Mouse (Mus musculus) liver, embryonic 14.5 days (tissue): ENCODE data around the gene Itgb3bp. TPM values are rescaled to one million over a fixed set of nuclear protein-coding genes. Genes with fewer than 3 reads are reported as not detected.

Source experiments
- ATAC-seq: fragments of 200-750 bp; cut with Nextera tagmentation; 2 replicates; pipeline ENCODE4 v1.8.0; 2017; ENCODE audit warnings: moderate number of reproducible peaks, mild to moderate bottlenecking, moderate library complexity; ENCODE audit not compliant: insufficient read depth
- DNase-seq, 3 experiments: peaks; one replicate each; pipeline ENCODE4 v3.0.0-alpha.2; 2012 to 2013; ENCODE audit warnings: low read depth in 3 of 3, low spot score in 3 of 3
- H3K27ac ChIP-seq: fragments of 300-500 bp; sonication (generic); 2 replicates; pipeline ENCODE4 v1.5.1; 2014; ENCODE audit warnings: moderate library complexity, mild to moderate bottlenecking, control low read depth, inconsistent platforms
- H3K27me3 ChIP-seq: fragments of 300-500 bp; sonication (generic); 2 replicates; pipeline ENCODE4 v1.6.1; 2014; ENCODE audit warnings: mild to moderate bottlenecking, low read length, moderate library complexity; ENCODE audit not compliant: control insufficient read depth, insufficient read depth
- H3K36me3 ChIP-seq: fragments of 300-500 bp; sonication (generic); replicated peaks from 2 replicates; pipeline ENCODE4 v1.6.1; 2014; ENCODE audit warnings: low read depth; ENCODE audit not compliant: control insufficient read depth, insufficient read depth
- H3K4me1 ChIP-seq, 2 experiments: fragments of 200-500 bp in 1 of 2; fragments of 300-500 bp in 1 of 2; sonication (generic) in 1 of 2; replicated peaks; 2 replicates each; pipeline ENCODE4 v1.6.1; 2012 to 2014; ENCODE audit warnings: antibody characterized with exemption in 1 of 2, inconsistent platforms in 1 of 2, low read length in 1 of 2; ENCODE audit not compliant: control insufficient read depth in 2 of 2, insufficient read depth in 2 of 2
- H3K4me2 ChIP-seq: fragments of 300-500 bp; sonication (generic); 2 replicates; pipeline ENCODE4 v1.6.1; 2014; ENCODE audit warnings: low read depth, mild to moderate bottlenecking, control low read depth, moderate library complexity
- H3K4me3 ChIP-seq, 2 experiments: fragments of 200-500 bp in 1 of 2; fragments of 300-500 bp in 1 of 2; sonication (generic) in 1 of 2; 2 replicates each; pipeline ENCODE4 v1.5.1; 2012 to 2014; ENCODE audit warnings: low read depth in 2 of 2, low read length in 2 of 2, mild to moderate bottlenecking in 2 of 2, control low read depth in 1 of 2, inconsistent platforms in 1 of 2, moderate library complexity in 1 of 2; ENCODE audit not compliant: insufficient read depth in 1 of 2
- H3K9ac ChIP-seq: fragments of 300-500 bp; sonication (generic); replicated peaks from 2 replicates; pipeline ENCODE4 v1.6.1; 2014; ENCODE audit warnings: mild to moderate bottlenecking, control low read depth, moderate library complexity
- H3K9me3 ChIP-seq: fragments of 300-500 bp; sonication (generic); 2 replicates; pipeline ENCODE4 v1.6.1; 2016; ENCODE audit warnings: low read length, mixed read lengths; ENCODE audit not compliant: control insufficient read depth
- CTCF ChIP-seq: IDR thresholded peaks from 2 replicates; pipeline ENCODE4 v1.5.1; 2016; ENCODE audit warnings: antibody characterized with exemption, low read depth, control low read depth
- EP300 ChIP-seq: IDR thresholded peaks from 2 replicates; pipeline ENCODE4 v1.6.1; 2016; ENCODE audit warnings: antibody characterized with exemption, low read depth
- WGBS: fragments of 180-500 bp; shearing (Covaris S2); extraction: QIAGEN DNeasy Blood & Tissue Kit; methylation state at CpG from one replicate; pipeline ENCODE4 v1.1.7; 2014; ENCODE audit not compliant: insufficient replicate concordance; 5-methylcytosine and 5-hydroxymethylcytosine counted together
- polyA plus RNA-seq, 2 experiments: library from polyadenylated mRNA; depleted of rRNA in 1 of 2; stranded (reverse) in 1 of 2; unstranded in 1 of 2; fragments of >200 nt; fragmentation: Nextera tagmentation in 1 of 2; extraction: Ambion mirVana in 1 of 2; gene quantifications; 2 replicates each; pipeline versions ENCODE4 v1.2.1 to v1.2.3; 2012 to 2014

The Itgb3bp gene
- polyA plus RNA-seq (2012; rRNA removed) (2.3 and 4.6 TPM in 2 replicates), polyA plus RNA-seq (2014; fragmentation: Nextera tagmentation; extraction: Ambion mirVana) (24.8 and 26.1 TPM in 2 replicates)

DNA sequence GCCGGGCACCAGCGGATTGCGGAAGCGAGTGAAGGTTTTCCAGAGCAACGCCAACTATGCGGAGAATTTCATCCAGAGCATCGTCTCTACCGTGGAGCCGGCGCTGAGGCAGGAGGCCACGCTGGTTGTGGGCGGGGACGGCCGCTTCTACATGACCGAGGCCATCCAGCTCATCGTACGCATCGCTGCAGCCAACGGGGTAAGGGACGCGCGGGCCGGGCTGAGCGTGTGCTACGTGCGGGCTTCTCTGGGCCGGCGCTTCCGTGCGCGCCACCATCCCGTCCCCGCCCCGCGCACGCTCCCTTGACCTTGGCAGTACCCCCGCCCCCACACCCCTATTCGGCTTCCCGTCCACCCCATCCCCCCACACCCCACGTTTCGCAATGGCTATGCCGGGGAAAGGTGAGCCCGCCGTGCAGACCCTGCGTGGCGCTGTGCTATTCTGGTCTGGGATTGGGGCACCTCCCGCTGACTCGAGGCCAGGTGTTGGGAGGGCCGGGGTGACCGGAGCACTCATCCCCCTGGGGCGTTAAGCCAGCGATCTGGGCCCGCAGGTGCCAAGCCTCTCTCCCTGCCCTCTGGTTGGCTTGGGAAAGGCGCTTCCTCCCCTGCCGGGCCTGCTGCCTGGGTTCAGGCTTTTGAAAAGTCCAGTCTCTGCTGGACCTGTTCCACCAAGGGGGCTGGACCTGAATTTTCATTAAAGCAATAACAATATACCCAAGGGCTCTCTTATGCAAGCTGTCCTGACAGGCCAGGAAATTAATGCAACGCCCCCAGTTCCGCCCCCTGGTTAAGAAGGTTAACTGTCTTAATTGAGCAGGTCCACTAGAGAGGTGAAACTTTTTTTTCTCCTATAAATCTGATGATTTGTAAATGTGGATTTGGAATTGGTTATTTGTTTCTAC is at the start of gene Itgb3bp:
Itgb3bp (minus strand) TSS at position 201 of the 905 bp plus-strand sequence.
- H3K36me3 ChIP-seq: no peaks in the 10 kb centered on the region
- peaks cover 0 to 22% of the 10 kb centered on the region in 2 experiments; a peak in 2 of 4 replicates for H3K4me1 ChIP-seq
- H3K27me3 ChIP-seq: no peaks in the 10 kb centered on the region
- peak within 1 kb of the TSS; percentile 62 to 67 for H3K4me3 ChIP-seq
- H3K4me2 ChIP-seq: peak within 1 kb of the TSS; percentile 69
- 0 out of 2 replicates have a peak, but pooled peaks have one; percentile 6 for TF ChIP-seq EP300
- no peak for TF ChIP-seq CTCF
- 2% methylated on average over 37 of the region's 57 CpGs for WGBS
- H3K27ac ChIP-seq: peak within 1 kb of the TSS; percentile 56
- peak within 1 kb of the TSS; percentile 59 for H3K9ac ChIP-seq
- peak; percentile 84 for ATAC-seq
- peak in 2 of 3 experiments; percentile 24 to 52 for DNase-seq
- H3K9me3 ChIP-seq: no peaks in the 10 kb centered on the region

DNA sequence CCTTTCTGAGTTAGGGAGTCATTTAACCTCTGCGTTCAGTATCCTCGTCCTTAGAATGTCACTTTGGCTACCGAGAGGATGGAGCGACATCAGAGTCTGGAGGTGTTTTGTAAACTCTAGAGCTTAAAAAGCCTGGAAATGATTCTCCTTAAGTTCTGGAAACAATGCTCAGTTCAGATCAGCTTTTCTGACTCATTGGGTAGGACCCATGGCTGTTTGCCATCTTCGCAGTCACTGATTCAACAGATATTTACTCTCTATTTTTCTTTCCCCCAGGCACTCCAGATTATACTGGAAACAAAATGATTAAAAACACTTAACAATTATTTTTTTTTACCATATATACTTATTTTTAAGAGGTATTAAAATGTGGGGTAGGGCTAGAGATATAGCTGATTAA is 49.7 kb upstream of the Itgb3bp start:
- H3K27me3 ChIP-seq: no peaks in the 10 kb centered on the region
- H3K9me3 ChIP-seq: no peaks in the 10 kb centered on the region
- TF ChIP-seq CTCF (no peak), EP300 (no peak)
- DNase-seq (no peak), ATAC-seq (no peak)
- H3K4me2 ChIP-seq: no peak overlapping the region
- 86% methylated on average over 5 of the region's 5 CpGs for WGBS
- no peak overlapping the region for H3K9ac ChIP-seq
- no peaks in the 10 kb centered on the region for H3K36me3 ChIP-seq
- no peak overlapping the region for H3K4me3 ChIP-seq
- no peak overlapping the region for H3K27ac ChIP-seq
- no peaks in the 10 kb centered on the region for H3K4me1 ChIP-seq

- ATAC-seq (no peak), DNase-seq (no peak)
- no peak for TF ChIP-seq EP300
- TF ChIP-seq CTCF: no peak
These were observed 44.8 kb upstream of the Itgb3bp start for GRCm38 (mm10) chr4:99974375-99974774.

GRCm38 (mm10) chr4:99973931-99974330 is 44.3 kb upstream of the Itgb3bp start:
- no peak for TF ChIP-seq CTCF
- TF ChIP-seq EP300: no peak
- H3K4me2 ChIP-seq: no peak overlapping the region
- no peak overlapping the region for H3K9ac ChIP-seq
- no peak overlapping the region for H3K27ac ChIP-seq
- no peak for DNase-seq
- WGBS: 62% methylated on average over 1 of the region's 1 CpGs
- H3K4me1 ChIP-seq: no peaks in the 10 kb centered on the region
- H3K36me3 ChIP-seq: no peaks in the 10 kb centered on the region
- ATAC-seq: no peak
- no peak overlapping the region for H3K4me3 ChIP-seq
- H3K9me3 ChIP-seq: no peaks in the 10 kb centered on the region
- no peaks in the 10 kb centered on the region for H3K27me3 ChIP-seq

More at GRCm38 (mm10) chr4:99974375-99974774, 44.8 kb upstream of the Itgb3bp start:
- Histone ChIP-seq H3K36me3 (no peaks in the 10 kb centered on the region), H3K9me3 (no peaks in the 10 kb centered on the region), H3K27me3 (no peaks in the 10 kb centered on the region), H3K4me1 (no peaks in the 10 kb centered on the region), H3K9ac (no peak overlapping the region), H3K27ac (no peak overlapping the region), H3K4me2 (no peak overlapping the region), H3K4me3 (no peak overlapping the region)
- WGBS: 68% methylated on average over 5 of the region's 5 CpGs

DNA sequence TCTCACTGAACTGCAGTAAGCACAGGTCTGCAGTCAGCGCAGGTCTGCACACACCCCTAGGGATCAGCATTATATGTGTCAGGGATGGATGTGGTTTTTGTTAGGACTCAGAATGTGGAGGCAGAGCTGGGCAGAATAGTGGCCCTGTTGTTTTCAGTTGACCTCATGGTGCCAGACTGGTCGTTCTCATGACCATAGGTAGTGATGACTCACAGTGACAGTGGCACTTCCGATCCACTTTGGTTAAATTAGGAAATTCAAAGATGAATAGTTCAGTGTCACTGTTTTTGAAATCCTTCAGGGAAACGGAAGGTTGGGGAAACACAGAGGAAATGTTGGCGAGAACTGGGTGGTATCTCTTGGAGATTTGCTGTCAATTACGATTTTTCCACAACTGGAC is 43.3 kb upstream of the Itgb3bp start:
- Histone ChIP-seq H3K27ac (no peak overlapping the region), H3K9me3 (no peaks in the 10 kb centered on the region), H3K36me3 (no peaks in the 10 kb centered on the region), H3K4me2 (no peak overlapping the region), H3K27me3 (no peaks in the 10 kb centered on the region), H3K9ac (no peak overlapping the region), H3K4me1 (no peaks in the 10 kb centered on the region), H3K4me3 (no peak overlapping the region)
- DNase-seq: no peak
- TF ChIP-seq EP300 (no peak), CTCF (no peak)
- ATAC-seq: no peak
- 56% methylated on average over 6 of the region's 6 CpGs for WGBS
